Mouse (Mus musculus): ENCODE data around the gene Dpp6. TPM values are rescaled to one million over a fixed set of nuclear protein-coding genes. Genes with fewer than 3 reads are reported as not detected.

Gene Dpp6
- polyA plus RNA-seq, 1 experiment from 2014 or later = 26.7 TPM

- H3K27me3 ChIP-seq (replicated peaks; ENCODE audit: control insufficient read depth, insufficient read depth, low read length) = no peaks in the 10 kb centered on the region
Observed at GRCm38 (mm10) chr5:27278120-27278645, 461.2 kb downstream of the Dpp6 start.

GRCm38 (mm10) chr5:27286876-27287275, 469.9 kb downstream of the Dpp6 start:
- Histone ChIP-seq H3K9ac (ENCODE audit: low read length) (no peak overlapping the region), H3K4me1 (ENCODE audit: control insufficient read depth, insufficient read depth, low read length) (no peaks in the 10 kb centered on the region), H3K36me3 (ENCODE audit: control insufficient read depth, insufficient read depth, low read length) (no peaks in the 10 kb centered on the region), H3K27ac (ENCODE audit: low read depth, low read length) (no peak overlapping the region), H3K4me2 (ENCODE audit: low read length) (no peak overlapping the region), H3K9me3 (replicated peaks; ENCODE audit: control insufficient read depth, low read length) (no peaks in the 10 kb centered on the region), H3K4me3 (ENCODE audit: low read depth, low read length) (no peak overlapping the region), H3K27me3 (replicated peaks; ENCODE audit: control insufficient read depth, insufficient read depth, low read length) (no peaks in the 10 kb centered on the region)
- ATAC-seq (peak; percentile 74), DNase-seq (ENCODE audit: low spot score) (peak; percentile 71)
- 20% methylated on average over 4 of the region's 4 CpGs for WGBS

More at GRCm38 (mm10) chr5:27278120-27278645, 461.2 kb downstream of the Dpp6 start:
- no peaks in the 10 kb centered on the region for H3K36me3 ChIP-seq (ENCODE audit: control insufficient read depth, insufficient read depth, low read length)
- H3K4me2 ChIP-seq (ENCODE audit: low read length) = no peak overlapping the region
- 83% methylated on average over 10 of the region's 10 CpGs for WGBS
- DNase-seq (ENCODE audit: low spot score) (no peak), ATAC-seq (no peak)
- no peaks in the 10 kb centered on the region for H3K9me3 ChIP-seq (replicated peaks; ENCODE audit: control insufficient read depth, low read length)
- no peak overlapping the region for H3K27ac ChIP-seq (ENCODE audit: low read depth, low read length)
- no peaks in the 10 kb centered on the region for H3K4me1 ChIP-seq (ENCODE audit: control insufficient read depth, insufficient read depth, low read length)
- H3K9ac ChIP-seq (ENCODE audit: low read length) = no peak overlapping the region
- no peak overlapping the region for H3K4me3 ChIP-seq (ENCODE audit: low read depth, low read length)

- ATAC-seq (no peak), DNase-seq (ENCODE audit: low spot score) (no peak)
- H3K27ac ChIP-seq (ENCODE audit: low read depth, low read length) = no peak overlapping the region
- WGBS = 88% methylated on average over 8 of the region's 8 CpGs
- H3K4me1 ChIP-seq (ENCODE audit: control insufficient read depth, insufficient read depth, low read length) = no peaks in the 10 kb centered on the region
- H3K4me2 ChIP-seq (ENCODE audit: low read length) = no peak overlapping the region
- H3K9me3 ChIP-seq (replicated peaks; ENCODE audit: control insufficient read depth, low read length) = no peaks in the 10 kb centered on the region
- no peaks in the 10 kb centered on the region for H3K36me3 ChIP-seq (ENCODE audit: control insufficient read depth, insufficient read depth, low read length)
- no peak overlapping the region for H3K4me3 ChIP-seq (ENCODE audit: low read depth, low read length)
- no peak overlapping the region for H3K9ac ChIP-seq (ENCODE audit: low read length)
- H3K27me3 ChIP-seq (replicated peaks; ENCODE audit: control insufficient read depth, insufficient read depth, low read length) = no peaks in the 10 kb centered on the region
Observed at GRCm38 (mm10) chr5:27291378-27291777, 474.4 kb downstream of the Dpp6 start.

GRCm38 (mm10) chr5:27292236-27292635, 475.2 kb downstream of the Dpp6 start:
- H3K27ac ChIP-seq (ENCODE audit: low read depth, low read length) = no peak overlapping the region
- ATAC-seq (no peak), DNase-seq (ENCODE audit: low spot score) (no peak)
- H3K36me3 ChIP-seq (ENCODE audit: control insufficient read depth, insufficient read depth, low read length) = no peaks in the 10 kb centered on the region
- WGBS = 91% methylated on average over 7 of the region's 7 CpGs
- H3K9me3 ChIP-seq (replicated peaks; ENCODE audit: control insufficient read depth, low read length) = no peaks in the 10 kb centered on the region
- H3K9ac ChIP-seq (ENCODE audit: low read length) = no peak overlapping the region
- no peak overlapping the region for H3K4me3 ChIP-seq (ENCODE audit: low read depth, low read length)
- H3K4me1 ChIP-seq (ENCODE audit: control insufficient read depth, insufficient read depth, low read length) = no peaks in the 10 kb centered on the region
- H3K4me2 ChIP-seq (ENCODE audit: low read length) = no peak overlapping the region
- no peaks in the 10 kb centered on the region for H3K27me3 ChIP-seq (replicated peaks; ENCODE audit: control insufficient read depth, insufficient read depth, low read length)

GRCm38 (mm10) chr5:27304115-27304514, 487.1 kb downstream of the Dpp6 start:
- Histone ChIP-seq H3K27me3 (replicated peaks; ENCODE audit: control insufficient read depth, insufficient read depth, low read length) (no peaks in the 10 kb centered on the region), H3K4me3 (ENCODE audit: low read depth, low read length) (no peak overlapping the region), H3K36me3 (ENCODE audit: control insufficient read depth, insufficient read depth, low read length) (no peaks in the 10 kb centered on the region), H3K4me1 (ENCODE audit: control insufficient read depth, insufficient read depth, low read length) (no peaks in the 10 kb centered on the region), H3K27ac (ENCODE audit: low read depth, low read length) (no peak overlapping the region), H3K9me3 (replicated peaks; ENCODE audit: control insufficient read depth, low read length) (no peaks in the 10 kb centered on the region), H3K4me2 (ENCODE audit: low read length) (no peak overlapping the region), H3K9ac (ENCODE audit: low read length) (no peak overlapping the region)
- no peak for ATAC-seq
- 87% methylated on average over 2 of the region's 2 CpGs for WGBS
- DNase-seq (ENCODE audit: low spot score) = no peak

GRCm38 (mm10) chr5:27306497-27307152, 489.6 kb downstream of the Dpp6 start:
- H3K27ac ChIP-seq (ENCODE audit: low read depth, low read length) = no peak overlapping the region
- no peak overlapping the region for H3K9ac ChIP-seq (ENCODE audit: low read length)
- no peak overlapping the region for H3K4me2 ChIP-seq (ENCODE audit: low read length)
- no peaks in the 10 kb centered on the region for H3K27me3 ChIP-seq (replicated peaks; ENCODE audit: control insufficient read depth, insufficient read depth, low read length)
- H3K4me3 ChIP-seq (ENCODE audit: low read depth, low read length) = no peak overlapping the region
- peak; percentile 54; the same call in 1 of the 2 replicates for ATAC-seq
- 58% methylated on average over 4 of the region's 4 CpGs for WGBS
- H3K9me3 ChIP-seq (replicated peaks; ENCODE audit: control insufficient read depth, low read length) = no peaks in the 10 kb centered on the region
- no peaks in the 10 kb centered on the region for H3K4me1 ChIP-seq (ENCODE audit: control insufficient read depth, insufficient read depth, low read length)
- DNase-seq (ENCODE audit: low spot score) = no peak
- no peaks in the 10 kb centered on the region for H3K36me3 ChIP-seq (ENCODE audit: control insufficient read depth, insufficient read depth, low read length)

- Histone ChIP-seq H3K36me3 (ENCODE audit: control insufficient read depth, insufficient read depth, low read length) (no peaks in the 10 kb centered on the region), H3K27ac (ENCODE audit: low read depth, low read length) (no peak overlapping the region), H3K4me2 (ENCODE audit: low read length) (no peak overlapping the region), H3K4me1 (ENCODE audit: control insufficient read depth, insufficient read depth, low read length) (no peaks in the 10 kb centered on the region), H3K4me3 (ENCODE audit: low read depth, low read length) (no peak overlapping the region), H3K27me3 (replicated peaks; ENCODE audit: control insufficient read depth, insufficient read depth, low read length) (no peaks in the 10 kb centered on the region), H3K9me3 (replicated peaks; ENCODE audit: control insufficient read depth, low read length) (no peaks in the 10 kb centered on the region), H3K9ac (ENCODE audit: low read length) (no peak overlapping the region)
- no peak for ATAC-seq
- WGBS = 68% methylated on average over 2 of the region's 2 CpGs
- DNase-seq (ENCODE audit: low spot score) = no peak
Observed at GRCm38 (mm10) chr5:27310217-27310616, 493.2 kb downstream of the Dpp6 start.

- Histone ChIP-seq H3K27me3 (replicated peaks; ENCODE audit: control insufficient read depth, insufficient read depth, low read length) (no peaks in the 10 kb centered on the region), H3K36me3 (ENCODE audit: control insufficient read depth, insufficient read depth, low read length) (no peaks in the 10 kb centered on the region), H3K4me3 (ENCODE audit: low read depth, low read length) (no peak overlapping the region), H3K9ac (ENCODE audit: low read length) (no peak overlapping the region), H3K4me1 (ENCODE audit: control insufficient read depth, insufficient read depth, low read length) (no peaks in the 10 kb centered on the region), H3K27ac (ENCODE audit: low read depth, low read length) (no peak overlapping the region), H3K9me3 (replicated peaks; ENCODE audit: control insufficient read depth, low read length) (no peaks in the 10 kb centered on the region), H3K4me2 (ENCODE audit: low read length) (no peak overlapping the region)
- 68% methylated on average over 1 of the region's 1 CpGs for WGBS
- DNase-seq (ENCODE audit: low spot score) (no peak), ATAC-seq (no peak)
Observed at GRCm38 (mm10) chr5:27316674-27317073, 499.7 kb downstream of the Dpp6 start.

GRCm38 (mm10) chr5:27317264-27317663, 500.3 kb downstream of the Dpp6 start:
- H3K27me3 ChIP-seq (replicated peaks; ENCODE audit: control insufficient read depth, insufficient read depth, low read length) = no peaks in the 10 kb centered on the region
- H3K4me3 ChIP-seq (ENCODE audit: low read depth, low read length) = no peak overlapping the region
- no peak overlapping the region for H3K27ac ChIP-seq (ENCODE audit: low read depth, low read length)
- no peak overlapping the region for H3K9ac ChIP-seq (ENCODE audit: low read length)
- DNase-seq (ENCODE audit: low spot score) (no peak), ATAC-seq (no peak)
- H3K9me3 ChIP-seq (replicated peaks; ENCODE audit: control insufficient read depth, low read length) = no peaks in the 10 kb centered on the region
- H3K4me2 ChIP-seq (ENCODE audit: low read length) = no peak overlapping the region
- H3K4me1 ChIP-seq (ENCODE audit: control insufficient read depth, insufficient read depth, low read length) = no peaks in the 10 kb centered on the region
- H3K36me3 ChIP-seq (ENCODE audit: control insufficient read depth, insufficient read depth, low read length) = no peaks in the 10 kb centered on the region

Data from forebrain, embryonic 14.5 days (tissue).